Mouse (Mus musculus): Measurements from ENCODE around the gene Gm34302.

GRCm38 (mm10) chr3:63493563-63493962, 9.9 kb upstream of the Gm34302 start:
- TF ChIP-seq EP300 (IDR thresholded peaks at IDR 0.05; ENCODE audit: low read depth) = no peak
- no peak for TF ChIP-seq CTCF (IDR thresholded peaks at IDR 0.05; ENCODE audit: low read depth)
